Mouse (Mus musculus): Measurements from ENCODE around the gene Fam160b1. TPM values are rescaled to one million over a fixed set of nuclear protein-coding genes. Genes with fewer than 3 reads are reported as not detected.
A peak's percentile ranks its signal among the peaks of the same experiment; 100 is the strongest.

Fam160b1 gene
- polyA plus RNA-seq, 1 experiment from 2014 or later = 15.1 TPM

GRCm38 (mm10) chr19:57386176-57386693, 25.8 kb downstream of the Fam160b1 start:
- Histone ChIP-seq H3K4me3 (ENCODE audit: control insufficient read depth in 1 of 2, insufficient read depth in 1 of 2, low read depth in 1 of 2, low read length in 2 of 2) (no peak overlapping the region), H3K36me3 (ENCODE audit: control insufficient read depth, insufficient read depth, low read length) (peaks cover 95% of the 10 kb centered on the region), H3K4me2 (ENCODE audit: low read length) (no peak overlapping the region), H3K9me3 (ENCODE audit: control insufficient read depth, low read length) (no peaks in the 10 kb centered on the region), H3K27ac (replicated peaks in 1 of 2; ENCODE audit: control insufficient read depth in 1 of 2, insufficient read depth in 1 of 2, low read depth in 2 of 2, low read length in 2 of 2) (no peak overlapping the region), H3K4me1 (ENCODE audit: control insufficient read depth in 2 of 2, insufficient read depth in 2 of 2, low read length in 2 of 2) (no peaks in the 10 kb centered on the region), H3K27me3 (ENCODE audit: control insufficient read depth, insufficient read depth, low read length) (no peaks in the 10 kb centered on the region), H3K9ac (ENCODE audit: low read length) (no peak overlapping the region)
- ATAC-seq (ENCODE audit: insufficient number of reproducible peaks, insufficient read depth, low FRiP score, low read depth) = no peak
- 94% methylated on average over 17 of the region's 17 CpGs for WGBS

- Histone ChIP-seq H3K27ac (replicated peaks in 1 of 2; ENCODE audit: control insufficient read depth in 1 of 2, insufficient read depth in 1 of 2, low read depth in 2 of 2, low read length in 2 of 2) (no peak overlapping the region), H3K4me2 (ENCODE audit: low read length) (no peak overlapping the region), H3K9ac (ENCODE audit: low read length) (no peak overlapping the region), H3K27me3 (ENCODE audit: control insufficient read depth, insufficient read depth, low read length) (no peaks in the 10 kb centered on the region), H3K9me3 (ENCODE audit: control insufficient read depth, low read length) (no peaks in the 10 kb centered on the region), H3K4me3 (ENCODE audit: control insufficient read depth in 1 of 2, insufficient read depth in 1 of 2, low read depth in 1 of 2, low read length in 2 of 2) (no peak overlapping the region), H3K4me1 (ENCODE audit: control insufficient read depth in 2 of 2, insufficient read depth in 2 of 2, low read length in 2 of 2) (peaks cover 0 to 2% of the 10 kb centered on the region in 2 experiments; a peak in 1 of 4 replicates), H3K36me3 (ENCODE audit: control insufficient read depth, insufficient read depth, low read length) (peaks cover 41% of the 10 kb centered on the region)
- ATAC-seq (ENCODE audit: insufficient number of reproducible peaks, insufficient read depth, low FRiP score, low read depth) = no peak
- 92% methylated on average over 3 of the region's 3 CpGs for WGBS
Measured at GRCm38 (mm10) chr19:57391545-57391944, 31.1 kb downstream of the Fam160b1 start.

GRCm38 (mm10) chr19:57393357-57393957, 33.0 kb downstream of the Fam160b1 start:
- WGBS = 74% methylated on average over 6 of the region's 6 CpGs
- H3K27me3 ChIP-seq (ENCODE audit: control insufficient read depth, insufficient read depth, low read length) = no peaks in the 10 kb centered on the region
- H3K9ac ChIP-seq (ENCODE audit: low read length) = no peak overlapping the region
- no peak overlapping the region for H3K27ac ChIP-seq (replicated peaks in 1 of 2; ENCODE audit: control insufficient read depth in 1 of 2, insufficient read depth in 1 of 2, low read depth in 2 of 2, low read length in 2 of 2)
- H3K4me2 ChIP-seq (ENCODE audit: low read length) = no peak overlapping the region
- ATAC-seq (ENCODE audit: insufficient number of reproducible peaks, insufficient read depth, low FRiP score, low read depth) = no peak
- H3K36me3 ChIP-seq (ENCODE audit: control insufficient read depth, insufficient read depth, low read length) = peaks cover 22% of the 10 kb centered on the region
- peaks cover 0 to 3% of the 10 kb centered on the region in 2 experiments; a peak in 1 of 4 replicates for H3K4me1 ChIP-seq (ENCODE audit: control insufficient read depth in 2 of 2, insufficient read depth in 2 of 2, low read length in 2 of 2)
- H3K4me3 ChIP-seq (ENCODE audit: control insufficient read depth in 1 of 2, insufficient read depth in 1 of 2, low read depth in 1 of 2, low read length in 2 of 2) = no peak overlapping the region
- no peaks in the 10 kb centered on the region for H3K9me3 ChIP-seq (ENCODE audit: control insufficient read depth, low read length)

GRCm38 (mm10) chr19:57396609-57397008, 36.1 kb downstream of the Fam160b1 start:
- 49% methylated on average over 7 of the region's 7 CpGs for WGBS
- H3K4me2 ChIP-seq (ENCODE audit: low read length) = no peak overlapping the region
- H3K36me3 ChIP-seq (ENCODE audit: control insufficient read depth, insufficient read depth, low read length) = no peaks in the 10 kb centered on the region
- H3K27ac ChIP-seq (replicated peaks in 1 of 2; ENCODE audit: control insufficient read depth in 1 of 2, insufficient read depth in 1 of 2, low read depth in 2 of 2, low read length in 2 of 2) = no peak overlapping the region
- no peak for ATAC-seq (ENCODE audit: insufficient number of reproducible peaks, insufficient read depth, low FRiP score, low read depth)
- no peak overlapping the region for H3K4me3 ChIP-seq (ENCODE audit: control insufficient read depth in 1 of 2, insufficient read depth in 1 of 2, low read depth in 1 of 2, low read length in 2 of 2)
- H3K27me3 ChIP-seq (ENCODE audit: control insufficient read depth, insufficient read depth, low read length) = no peaks in the 10 kb centered on the region
- H3K9me3 ChIP-seq (ENCODE audit: control insufficient read depth, low read length) = no peaks in the 10 kb centered on the region
- no peak overlapping the region for H3K9ac ChIP-seq (ENCODE audit: low read length)
- peaks cover 0 to 3% of the 10 kb centered on the region in 2 experiments; a peak in 1 of 4 replicates for H3K4me1 ChIP-seq (ENCODE audit: control insufficient read depth in 2 of 2, insufficient read depth in 2 of 2, low read length in 2 of 2)

- Histone ChIP-seq H3K36me3 (ENCODE audit: control insufficient read depth, insufficient read depth, low read length) (no peaks in the 10 kb centered on the region), H3K4me1 (ENCODE audit: control insufficient read depth in 2 of 2, insufficient read depth in 2 of 2, low read length in 2 of 2) (peaks cover 0 to 7% of the 10 kb centered on the region in 2 experiments; a peak in 1 of 4 replicates), H3K9ac (ENCODE audit: low read length) (no peak overlapping the region), H3K27me3 (ENCODE audit: control insufficient read depth, insufficient read depth, low read length) (no peaks in the 10 kb centered on the region), H3K4me2 (ENCODE audit: low read length) (no peak overlapping the region), H3K9me3 (ENCODE audit: control insufficient read depth, low read length) (no peaks in the 10 kb centered on the region), H3K27ac (replicated peaks in 1 of 2; ENCODE audit: control insufficient read depth in 1 of 2, insufficient read depth in 1 of 2, low read depth in 2 of 2, low read length in 2 of 2) (no peak overlapping the region), H3K4me3 (ENCODE audit: control insufficient read depth in 1 of 2, insufficient read depth in 1 of 2, low read depth in 1 of 2, low read length in 2 of 2) (no peak overlapping the region)
- no peak for ATAC-seq (ENCODE audit: insufficient number of reproducible peaks, insufficient read depth, low FRiP score, low read depth)
- WGBS = 64% methylated on average over 6 of the region's 6 CpGs
Measured at GRCm38 (mm10) chr19:57402364-57402763, 41.9 kb downstream of the Fam160b1 start.

GRCm38 (mm10) chr19:57403700-57404501, 43.4 kb downstream of the Fam160b1 start:
- Histone ChIP-seq H3K27me3 (ENCODE audit: control insufficient read depth, insufficient read depth, low read length) (no peaks in the 10 kb centered on the region), H3K27ac (replicated peaks in 1 of 2; ENCODE audit: control insufficient read depth in 1 of 2, insufficient read depth in 1 of 2, low read depth in 2 of 2, low read length in 2 of 2) (no peak overlapping the region), H3K4me3 (ENCODE audit: control insufficient read depth in 1 of 2, insufficient read depth in 1 of 2, low read depth in 1 of 2, low read length in 2 of 2) (no peak overlapping the region), H3K9ac (ENCODE audit: low read length) (no peak overlapping the region; the same call in 1 of the 2 replicates), H3K36me3 (ENCODE audit: control insufficient read depth, insufficient read depth, low read length) (no peaks in the 10 kb centered on the region), H3K4me1 (ENCODE audit: control insufficient read depth in 2 of 2, insufficient read depth in 2 of 2, low read length in 2 of 2) (peaks cover 0 to 7% of the 10 kb centered on the region in 2 experiments; a peak in 1 of 4 replicates), H3K4me2 (ENCODE audit: low read length) (peak overlapping the region; percentile 52), H3K9me3 (ENCODE audit: control insufficient read depth, low read length) (no peaks in the 10 kb centered on the region)
- 16% methylated on average over 24 of the region's 24 CpGs for WGBS
- ATAC-seq (ENCODE audit: insufficient number of reproducible peaks, insufficient read depth, low FRiP score, low read depth) = peak; percentile 13

- WGBS = 15% methylated on average over 9 of the region's 9 CpGs
- Histone ChIP-seq H3K36me3 (ENCODE audit: control insufficient read depth, insufficient read depth, low read length) (no peaks in the 10 kb centered on the region), H3K4me3 (ENCODE audit: control insufficient read depth in 1 of 2, insufficient read depth in 1 of 2, low read depth in 1 of 2, low read length in 2 of 2) (no peak overlapping the region), H3K9me3 (ENCODE audit: control insufficient read depth, low read length) (no peaks in the 10 kb centered on the region), H3K4me2 (ENCODE audit: low read length) (peak overlapping the region; percentile 52), H3K4me1 (ENCODE audit: control insufficient read depth in 2 of 2, insufficient read depth in 2 of 2, low read length in 2 of 2) (peaks cover 0 to 7% of the 10 kb centered on the region in 2 experiments; a peak in 1 of 4 replicates), H3K9ac (ENCODE audit: low read length) (no peak overlapping the region; the same call in 1 of the 2 replicates), H3K27ac (replicated peaks in 1 of 2; ENCODE audit: control insufficient read depth in 1 of 2, insufficient read depth in 1 of 2, low read depth in 2 of 2, low read length in 2 of 2) (no peak overlapping the region), H3K27me3 (ENCODE audit: control insufficient read depth, insufficient read depth, low read length) (no peaks in the 10 kb centered on the region)
- no peak for ATAC-seq (ENCODE audit: insufficient number of reproducible peaks, insufficient read depth, low FRiP score, low read depth)
Measured at GRCm38 (mm10) chr19:57404502-57404848, 44.0 kb downstream of the Fam160b1 start.

Data from heart, embryonic 14.5 days (tissue).